Mouse (Mus musculus) embryonic fibroblast, embryonic 13.5 days (primary cell): ENCODE data around the gene Dnlz.

Experiments
- CTCF ChIP-seq: IDR thresholded peaks from 2 replicates; pipeline ENCODE4 v1.5.1; 2011; ENCODE audit warnings: mild to moderate bottlenecking, control low read depth, low read length, moderate library complexity, borderline replicate concordance; ENCODE audit not compliant: insufficient read depth
- POLR2A ChIP-seq: IDR thresholded peaks from 2 replicates; pipeline ENCODE4 v1.6.1; 2011; ENCODE audit warnings: low read depth, mild to moderate bottlenecking, control low read depth, low read length, moderate library complexity

DNA sequence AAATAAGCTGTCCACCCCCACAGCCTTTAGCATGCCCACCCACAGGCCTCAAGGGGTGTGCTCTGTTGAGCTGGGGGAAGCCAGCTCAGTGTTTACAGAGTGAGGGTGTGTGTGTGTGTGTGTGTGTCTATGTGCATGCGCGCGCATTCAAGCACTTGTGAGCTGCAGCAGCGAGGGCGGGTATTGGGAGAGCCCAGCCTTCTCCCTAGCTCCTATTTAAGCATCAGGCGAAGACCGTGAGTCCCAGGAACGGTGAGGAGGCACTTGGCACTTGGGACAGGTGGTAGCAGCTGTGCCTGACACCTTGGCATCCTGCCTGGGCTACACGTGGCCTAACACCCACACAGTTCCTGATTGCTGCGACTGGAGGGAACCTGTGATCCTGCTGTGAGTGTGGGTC lies 9.9 kb downstream of the Dnlz start:
- TF ChIP-seq CTCF (no peak), POLR2A (no peak)
